9 mouse cellular contexts compared by ENCODE assay signal in the genomic region with DNA sequence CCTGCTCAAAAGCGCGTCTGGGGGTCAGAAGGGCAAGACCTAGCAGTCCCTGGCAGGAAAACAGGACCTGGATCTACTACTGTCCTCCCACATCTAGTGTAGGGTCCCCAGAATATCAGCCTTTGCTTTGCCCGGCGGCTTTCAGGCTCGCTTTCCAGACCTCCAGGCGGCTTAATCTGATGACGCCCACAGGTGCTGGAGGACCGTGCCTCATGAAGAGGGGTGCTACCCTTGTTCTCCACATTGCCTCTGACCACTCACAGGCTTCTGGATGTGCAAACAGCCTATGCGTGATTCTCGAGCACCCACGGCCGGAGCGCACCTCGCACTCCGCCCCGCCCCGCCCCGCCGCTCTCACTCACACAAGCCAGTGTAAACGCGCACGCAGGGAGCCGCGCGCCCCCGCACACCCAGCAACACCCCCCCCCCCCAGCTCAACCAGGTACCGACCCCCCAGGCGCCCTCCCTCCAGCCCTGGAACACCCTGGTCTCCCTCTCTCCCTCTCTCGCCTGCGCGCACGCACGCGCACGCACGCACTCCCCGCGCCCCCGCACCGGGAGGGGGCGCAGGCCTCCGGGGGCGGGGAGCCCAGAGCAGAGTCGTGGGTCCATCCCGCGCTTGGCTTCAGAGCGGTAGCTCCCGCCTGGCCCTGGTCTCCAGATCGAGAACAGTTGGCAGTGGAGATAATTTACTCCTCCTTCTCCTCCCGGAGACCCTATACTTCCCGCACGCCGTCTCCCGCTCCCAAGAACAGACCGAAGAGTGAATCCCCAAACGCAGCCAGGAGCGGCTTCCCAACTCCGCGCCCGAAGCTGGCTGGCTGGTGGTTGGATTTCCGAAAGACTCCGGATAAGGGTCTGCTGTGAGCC. TPM values are rescaled to one million over a fixed set of nuclear protein-coding genes. Genes with fewer than 3 reads are reported as not detected.
DNase-seq lines count a peak whose midpoint lies in the region; ATAC-seq and TF ChIP-seq lines count a peak whose summit lies in the region.
"Had no signal": no experiment of that assay in that cellular context is flagged by ENCODE, and none has a peak within 500 bp of the region (broad histone marks: within the 10 kb centered on the region; RNA-seq: fewer than 3 reads in every experiment).

No protein-coding gene starts in this region.

- H3K27me3 ChIP-seq in heart, embryonic 12.5 days (replicated peaks), result peaks cover 71% of the 10 kb centered on the region
- H3K27me3 ChIP-seq in hindbrain, embryonic 13.5 days, result peaks cover 23% of the 10 kb centered on the region; the same call in 1 of the 2 replicates
- H3K27me3 ChIP-seq in liver, embryonic 12.5 days (replicated peaks), result peaks cover 55% of the 10 kb centered on the region
- H3K27me3 ChIP-seq: CH12.LX had no signal

- TF ChIP-seq CTCF in brain, embryonic 14.5 days (IDR thresholded peaks at IDR 0.05; ENCODE audit: borderline replicate concordance, extremely low read depth, insufficient read depth, insufficient read length), result no peak

- no peaks in the 10 kb centered on the region for H3K36me3 ChIP-seq in heart, embryonic 12.5 days
- H3K36me3 ChIP-seq in hindbrain, embryonic 13.5 days, result no peaks in the 10 kb centered on the region
- H3K36me3 ChIP-seq in liver, embryonic 12.5 days, result no peaks in the 10 kb centered on the region

- 1% methylated on average over 48 of the region's 62 CpGs for WGBS in heart, embryonic 12.5 days
- under 1% methylated on average over 49 of the region's 62 CpGs for WGBS in hindbrain, embryonic 13.5 days
- WGBS in liver, embryonic 12.5 days (ENCODE audit: insufficient replicate concordance), result 6% methylated on average over 45 of the region's 62 CpGs

- DNase-seq in heart, postnatal 4 days, result no peak
- peak; percentile 70 for DNase-seq in brain, embryonic 14.5 days (ENCODE audit: low read depth)
- DNase-seq in right cerebral cortex, postnatal 36 days (ENCODE audit: low spot score in 2 of 2), result peak; percentile 36 to 39
- DNase-seq in gastrocnemius, postnatal 36 days, result no peak
- no peak for DNase-seq in gastrocnemius, postnatal 14 days

- H3K9me3 ChIP-seq in heart, embryonic 12.5 days (replicated peaks), result no peaks in the 10 kb centered on the region
- no peaks in the 10 kb centered on the region for H3K9me3 ChIP-seq in hindbrain, embryonic 13.5 days
- H3K9me3 ChIP-seq in liver, embryonic 12.5 days (replicated peaks), result no peaks in the 10 kb centered on the region

- peak overlapping the region; percentile 60 for H3K4me3 ChIP-seq in heart, embryonic 12.5 days
- peak overlapping the region; percentile 60 for H3K4me3 ChIP-seq in hindbrain, embryonic 13.5 days
- H3K4me3 ChIP-seq in liver, embryonic 12.5 days, result peak overlapping the region; percentile 38

- intact Hi-C loops in gastrocnemius, postnatal 36 days (cut with DNase I), result no loop called here
- intact Hi-C loops in gastrocnemius, postnatal 14 days (cut with DNase I; ENCODE audit: low total_unique reads), result no loop called here

- ATAC-seq in heart, embryonic 12.5 days (ENCODE audit: insufficient number of reproducible peaks, low FRiP score), result no peak
- ATAC-seq in hindbrain, embryonic 13.5 days (ENCODE audit: low FRiP score), result peak; percentile 60
- no peak for ATAC-seq in liver, embryonic 12.5 days

- no peak for TF ChIP-seq POLR2A in brain, embryonic 14.5 days (IDR thresholded peaks at IDR 0.05; ENCODE audit: borderline replicate concordance, extremely low read depth, insufficient read depth, insufficient read length, poor library complexity, severe bottlenecking)

- H3K4me1 ChIP-seq in heart, embryonic 12.5 days (replicated peaks), result peaks cover 24% of the 10 kb centered on the region
- H3K4me1 ChIP-seq in hindbrain, embryonic 13.5 days (replicated peaks), result peaks cover 51% of the 10 kb centered on the region
- no peaks in the 10 kb centered on the region for H3K4me1 ChIP-seq in liver, embryonic 12.5 days

- peak overlapping the region; percentile 65 for H3K9ac ChIP-seq in heart, embryonic 12.5 days
- peak overlapping the region; percentile 84 for H3K9ac ChIP-seq in hindbrain, embryonic 13.5 days
- H3K9ac ChIP-seq in liver, embryonic 12.5 days, result no peak overlapping the region

- H3K27ac ChIP-seq in heart, embryonic 12.5 days (ENCODE audit: poor library complexity, severe bottlenecking), result no peak overlapping the region
- peak overlapping the region; percentile 83 for H3K27ac ChIP-seq in hindbrain, embryonic 13.5 days
- H3K27ac ChIP-seq in liver, embryonic 12.5 days, result no peak overlapping the region

- H3K4me2 ChIP-seq in heart, embryonic 12.5 days, result peak overlapping the region; percentile 100
- H3K4me2 ChIP-seq in hindbrain, embryonic 13.5 days, result peak overlapping the region; percentile 97
- H3K4me2 ChIP-seq in liver, embryonic 12.5 days, result peak overlapping the region; percentile 62

RNA-seq across cellular contexts. Expression of a gene that starts 0.7 kb away (rescaled TPM):
- polyA plus RNA-seq in heart, embryonic 12.5 days (2016; fragmentation: Nextera tagmentation; extraction: Ambion mirVana), result 0.46 TPM in 2 replicates
- under 1 TPM; 0.14 to 0.16 TPM for total RNA-seq in heart, postnatal 4 days (2021)
- polyA plus RNA-seq in brain, embryonic 14.5 days (2012; rRNA removed), result 9.9 and 14.6 TPM in 2 replicates
- polyA plus RNA-seq in hindbrain, embryonic 13.5 days (2015; fragmentation: Nextera tagmentation; extraction: Ambion mirVana), result 10.9 and 12.9 TPM in 2 replicates
- 0.14 and 0.18 TPM in 2 replicates for polyA plus RNA-seq in liver, embryonic 12.5 days (2016; fragmentation: Nextera tagmentation; extraction: Ambion mirVana)
- total RNA-seq in gastrocnemius, postnatal 36 days (2021), result not detected
- not detected for total RNA-seq in gastrocnemius, postnatal 14 days (2021)
- total RNA-seq: CH12.LX had no signal

Comparison
In these comparisons a context has a peak if more than half of its experiments do, and no peak if none do; other contexts are left out.
1. DNase-seq: peak in brain, embryonic 14.5 days (single experiment) and right cerebral cortex, postnatal 36 days (2 of 2); none in heart, postnatal 4 days (single experiment), gastrocnemius, postnatal 36 days (0 of 2) and gastrocnemius, postnatal 14 days (single experiment).
2. Peak in every context shown above with its lines, with median percentiles within 50 percentile points of each other: H3K4me2 ChIP-seq and H3K4me3 ChIP-seq.